Mouse (Mus musculus) thymus, adult 2 months (tissue): ENCODE data around the gene Fxyd7. TPM values are rescaled to one million over a fixed set of nuclear protein-coding genes. Genes with fewer than 3 reads are reported as not detected.

Experiments used
- DNase-seq: peaks from one replicate; pipeline ENCODE4 v3.0.0; 2021
- H3K27ac ChIP-seq: fragments of 200-500 bp; 2 replicates; pipeline ENCODE4 v1.5.1; 2012; ENCODE audit warnings: low read length, control low read depth; ENCODE audit not compliant: control insufficient read depth, insufficient read depth
- H3K27me3 ChIP-seq: fragments of 200-500 bp; 2 replicates; pipeline ENCODE4 v1.6.1; 2012; ENCODE audit warnings: mild to moderate bottlenecking, low read length, moderate library complexity, mixed read lengths; ENCODE audit not compliant: control insufficient read depth, insufficient read depth
- H3K36me3 ChIP-seq: fragments of 200-500 bp; 2 replicates; pipeline ENCODE4 v1.6.1; 2012; ENCODE audit warnings: mild to moderate bottlenecking, low read length, moderate library complexity; ENCODE audit not compliant: control insufficient read depth, insufficient read depth
- H3K4me1 ChIP-seq: fragments of 200-500 bp; replicated peaks from 2 replicates; pipeline ENCODE4 v1.6.1; 2012; ENCODE audit warnings: low read length; ENCODE audit not compliant: control insufficient read depth, insufficient read depth
- H3K4me3 ChIP-seq: fragments of 200-500 bp; 2 replicates; pipeline ENCODE4 v1.5.1; 2012; ENCODE audit warnings: mild to moderate bottlenecking, low read length, control low read depth, moderate library complexity; ENCODE audit not compliant: control insufficient read depth, insufficient read depth
- CTCF ChIP-seq: fragments of 200-500 bp; IDR thresholded peaks from 2 replicates; pipeline ENCODE4 v1.5.1; 2012; ENCODE audit warnings: mild to moderate bottlenecking, control low read depth, low read length, moderate library complexity, borderline replicate concordance; ENCODE audit not compliant: control insufficient read depth, poor library complexity, insufficient read depth; ENCODE audit errors: extremely low read depth
- POLR2A ChIP-seq: fragments of 200-500 bp; IDR thresholded peaks from 2 replicates; pipeline ENCODE4 v1.6.1; 2012; ENCODE audit warnings: mild to moderate bottlenecking, low read length, control low read depth, moderate library complexity; ENCODE audit not compliant: control insufficient read depth, poor library complexity, insufficient read depth; ENCODE audit errors: extremely low read depth
- WGBS: fragments of 180-500 bp; shearing (Covaris S2); methylation state at CpG from one replicate; pipeline ENCODE4 v1.1.7; 2018; 5-methylcytosine and 5-hydroxymethylcytosine counted together
- polyA plus RNA-seq: library from polyadenylated mRNA; depleted of rRNA; stranded (reverse); fragments of >200 nt; gene quantifications from 2 replicates; pipeline ENCODE4 v1.2.3, GENCODE M21; 2012

Gene Fxyd7
- polyA plus RNA-seq, 1 experiment = 2.2 TPM

- TF ChIP-seq POLR2A (no peak), CTCF (no peak)
- no peak overlapping the region for H3K4me3 ChIP-seq
- WGBS = 14% methylated on average over 12 of the region's 12 CpGs
- peaks cover 6% of the 10 kb centered on the region for H3K4me1 ChIP-seq
- H3K27ac ChIP-seq = no peak overlapping the region
- DNase-seq = peak; percentile 44
- H3K36me3 ChIP-seq = no peaks in the 10 kb centered on the region
- no peaks in the 10 kb centered on the region for H3K27me3 ChIP-seq
Measured at GRCm38 (mm10) chr7:31094774-31095501, 43.7 kb upstream of the Fxyd7 start.

GRCm38 (mm10) chr7:31089721-31090120 is 38.5 kb upstream of the Fxyd7 start:
- no peak for TF ChIP-seq CTCF
- Histone ChIP-seq H3K36me3 (no peaks in the 10 kb centered on the region), H3K27me3 (no peaks in the 10 kb centered on the region), H3K27ac (peak overlapping the region; percentile 66), H3K4me1 (peaks cover 21% of the 10 kb centered on the region), H3K4me3 (no peak overlapping the region)
- 9% methylated on average over 2 of the region's 2 CpGs for WGBS
- peak; percentile 24 for DNase-seq

GRCm38 (mm10) chr7:31088206-31088605 is 36.9 kb upstream of the Fxyd7 start:
- 94% methylated on average over 3 of the region's 3 CpGs for WGBS
- no peak overlapping the region for H3K27ac ChIP-seq

GRCm38 (mm10) chr7:31087262-31087661 is 36.0 kb upstream of the Fxyd7 start:
- WGBS = 11% methylated on average over 2 of the region's 2 CpGs
- Histone ChIP-seq H3K4me3 (no peak overlapping the region), H3K27me3 (no peaks in the 10 kb centered on the region), H3K4me1 (peaks cover 21% of the 10 kb centered on the region), H3K27ac (no peak overlapping the region), H3K36me3 (no peaks in the 10 kb centered on the region)
- no peak for DNase-seq
- TF ChIP-seq POLR2A (no peak), CTCF (no peak)

More at GRCm38 (mm10) chr7:31088206-31088605, 36.9 kb upstream of the Fxyd7 start:
- Histone ChIP-seq H3K4me1 (peaks cover 21% of the 10 kb centered on the region), H3K27me3 (no peaks in the 10 kb centered on the region), H3K36me3 (no peaks in the 10 kb centered on the region), H3K4me3 (no peak overlapping the region)
- no peak for TF ChIP-seq POLR2A
- TF ChIP-seq CTCF = no peak
- no peak for DNase-seq

- TF ChIP-seq CTCF (no peak), POLR2A (no peak)
- no peak for DNase-seq
- Histone ChIP-seq H3K4me3 (no peak overlapping the region), H3K27ac (no peak overlapping the region), H3K4me1 (peaks cover 21% of the 10 kb centered on the region), H3K36me3 (no peaks in the 10 kb centered on the region), H3K27me3 (no peaks in the 10 kb centered on the region)
- 96% methylated on average over 9 of the region's 9 CpGs for WGBS
Measured at GRCm38 (mm10) chr7:31086175-31086755, 35.0 kb upstream of the Fxyd7 start.

GRCm38 (mm10) chr7:31085171-31085570 is 33.9 kb upstream of the Fxyd7 start:
- DNase-seq = no peak
- WGBS = 70% methylated on average over 3 of the region's 3 CpGs

GRCm38 (mm10) chr7:31084140-31084539 is 32.9 kb upstream of the Fxyd7 start:
- H3K36me3 ChIP-seq = no peaks in the 10 kb centered on the region
- TF ChIP-seq POLR2A (no peak), CTCF (no peak)
- H3K27me3 ChIP-seq = no peaks in the 10 kb centered on the region
- WGBS = 74% methylated on average over 9 of the region's 9 CpGs
- peaks cover 13% of the 10 kb centered on the region for H3K4me1 ChIP-seq
- no peak overlapping the region for H3K4me3 ChIP-seq
- no peak for DNase-seq
- no peak overlapping the region for H3K27ac ChIP-seq

More at GRCm38 (mm10) chr7:31085171-31085570, 33.9 kb upstream of the Fxyd7 start:
- Histone ChIP-seq H3K36me3 (no peaks in the 10 kb centered on the region), H3K4me1 (peaks cover 21% of the 10 kb centered on the region), H3K27ac (0 out of 2 replicates have a peak overlapping the region, but pooled peaks have one; percentile 7), H3K27me3 (no peaks in the 10 kb centered on the region), H3K4me3 (no peak overlapping the region)
- TF ChIP-seq POLR2A (no peak), CTCF (no peak)
